Mouse (Mus musculus) kidney, adult 2 months (tissue): ENCODE results near the gene Pkp4.

ENCODE experiments used
- CTCF ChIP-seq: fragments of 200-500 bp; conservative IDR thresholded peaks from 2 replicates; pipeline ENCODE4 v1.5.1; 2011; ENCODE audit warnings: low read depth, mild to moderate bottlenecking, control low read depth, low read length, moderate library complexity, mixed read lengths; ENCODE audit not compliant: insufficient read depth, insufficient read length
- POLR2A ChIP-seq: fragments of 200-500 bp; IDR thresholded peaks from one replicate; pipeline ENCODE4 v1.6.1; 2011; ENCODE audit warnings: low read depth, low read length, control low read depth

DNA sequence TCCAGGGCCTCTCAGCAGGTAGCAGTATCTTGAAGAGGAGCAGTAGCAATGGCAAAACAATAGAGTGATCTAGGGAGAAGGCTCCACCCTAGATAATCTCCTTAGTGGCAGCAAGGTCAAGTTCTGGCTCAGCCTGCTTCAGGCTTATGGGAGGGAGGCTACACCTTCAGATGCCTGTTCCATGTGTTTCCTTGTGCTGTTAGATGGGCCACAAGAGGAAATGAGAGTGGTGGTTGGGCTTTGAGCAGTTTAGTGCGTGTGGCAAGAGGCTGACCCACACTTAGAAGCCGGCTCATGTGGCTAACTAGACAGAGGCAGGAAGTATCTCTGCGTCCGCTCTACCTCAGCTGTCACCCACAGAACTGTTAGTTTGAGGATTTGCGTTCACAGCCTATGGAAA lies 70.9 kb downstream of the Pkp4 start:
- no peak for TF ChIP-seq CTCF
- no peak for TF ChIP-seq POLR2A
